ENCODE assay signal across 24 mouse cellular contexts in the genomic region with DNA sequence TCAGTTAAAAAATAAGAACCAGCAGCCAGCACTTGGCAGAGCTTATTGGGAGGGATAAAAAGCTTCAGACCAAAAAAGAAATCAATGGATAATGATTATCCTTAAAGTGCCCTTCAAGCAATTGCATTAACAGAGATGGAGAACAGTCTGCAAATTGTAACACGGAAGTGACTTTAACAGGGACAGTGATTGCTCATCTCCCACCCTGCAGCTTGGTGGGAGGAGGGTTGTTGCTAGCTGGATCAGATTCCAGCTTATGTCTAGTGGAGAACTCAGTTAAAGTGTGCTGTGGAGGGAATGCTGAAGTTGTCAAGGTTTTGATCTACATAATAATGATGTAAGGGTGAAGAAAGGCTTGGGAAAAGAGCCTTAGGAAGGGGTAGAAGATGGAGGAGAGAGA.
DNase-seq lines count a peak whose midpoint lies in the region; ATAC-seq and TF ChIP-seq lines count a peak whose summit lies in the region.
"Had no signal": no experiment of that assay in that cellular context is flagged by ENCODE, and none has a peak within 500 bp of the region (broad histone marks: within the 10 kb centered on the region; RNA-seq: fewer than 3 reads in every experiment).

No protein-coding gene starts in this region.

- peak overlapping the region; percentile 62 for H3K27ac ChIP-seq in forebrain, embryonic 10.5 days
- no peak overlapping the region for H3K27ac ChIP-seq in forebrain, embryonic 11.5 days (ENCODE audit: low read depth, low read length)
- H3K27ac ChIP-seq in forebrain, embryonic 13.5 days = 0 out of 2 replicates have a peak overlapping the region, but pooled peaks have one; percentile 15
- H3K27ac ChIP-seq in forebrain, embryonic 14.5 days (ENCODE audit: low read depth, low read length) = no peak overlapping the region
- H3K27ac ChIP-seq in kidney, postnatal 0 days = no peak overlapping the region
- no peak overlapping the region for H3K27ac ChIP-seq in midbrain, embryonic 11.5 days (ENCODE audit: low read depth, low read length)
- H3K27ac ChIP-seq in midbrain, embryonic 16.5 days (ENCODE audit: low read length) = no peak overlapping the region
- H3K27ac ChIP-seq: embryonic facial prominence, embryonic 10.5 days had no signal

- no peak for TF ChIP-seq CTCF in kidney, postnatal 0 days (IDR thresholded peaks at IDR 0.05; ENCODE audit: low read depth)

- WGBS in forebrain, embryonic 10.5 days = 58% methylated on average over 1 of the region's 1 CpGs
- WGBS in forebrain, embryonic 11.5 days = 50% methylated on average over 1 of the region's 1 CpGs
- WGBS in forebrain, embryonic 13.5 days = 30% methylated on average over 1 of the region's 1 CpGs
- 34% methylated on average over 1 of the region's 1 CpGs for WGBS in forebrain, embryonic 14.5 days
- WGBS in kidney, postnatal 0 days = 13% methylated on average over 1 of the region's 1 CpGs
- WGBS in midbrain, embryonic 11.5 days = 56% methylated on average over 1 of the region's 1 CpGs
- WGBS in midbrain, embryonic 16.5 days = 32% methylated on average over 1 of the region's 1 CpGs

- H3K9ac ChIP-seq in forebrain, embryonic 11.5 days (ENCODE audit: low read length) = no peak overlapping the region
- no peak overlapping the region for H3K9ac ChIP-seq in forebrain, embryonic 13.5 days
- no peak overlapping the region for H3K9ac ChIP-seq in forebrain, embryonic 14.5 days (ENCODE audit: low read length)
- H3K9ac ChIP-seq in kidney, postnatal 0 days (ENCODE audit: low read depth, low read length) = no peak overlapping the region
- no peak overlapping the region for H3K9ac ChIP-seq in midbrain, embryonic 11.5 days (ENCODE audit: low read length)
- H3K9ac ChIP-seq in midbrain, embryonic 16.5 days (ENCODE audit: low read depth, low read length) = no peak overlapping the region
- H3K9ac ChIP-seq: embryonic facial prominence, embryonic 12.5 days had no signal

- ATAC-seq in forebrain, embryonic 11.5 days (replicated peaks; ENCODE audit: low FRiP score) = no peak
- no peak for ATAC-seq in forebrain, embryonic 13.5 days
- no peak for ATAC-seq in forebrain, embryonic 14.5 days
- no peak for ATAC-seq in kidney, postnatal 0 days (replicated peaks; ENCODE audit: low FRiP score, low read depth)
- ATAC-seq in midbrain, embryonic 11.5 days (ENCODE audit: low FRiP score) = no peak
- no peak for ATAC-seq in midbrain, embryonic 16.5 days
- ATAC-seq: activated CD4-positive, CD25-positive, alpha-beta regulatory T cell, adult 4 months; CD4-positive, CD25-positive, alpha-beta regulatory T cell, adult 4 months; forebrain, embryonic 16.5 days; Patski had no signal

- DNase-seq in forebrain, embryonic 10.5 days (ENCODE audit: extremely low spot score, low spot score) = no peak
- no peak for DNase-seq in forebrain, embryonic 11.5 days (ENCODE audit: low spot score)
- no peak for DNase-seq in forebrain, embryonic 14.5 days (ENCODE audit: low spot score)
- peak; percentile 32 for DNase-seq in kidney, postnatal 0 days (ENCODE audit: low spot score)
- no peak for DNase-seq in kidney, adult 9 months
- DNase-seq in midbrain, embryonic 11.5 days (ENCODE audit: low spot score, missing footprints) = peak; percentile 80
- DNase-seq: adrenal gland, adult 8-10 months; adrenal gland, postnatal 14 days; adrenal gland, postnatal 36 days; B cell, adult 2 months; cerebellum, adult 11-12 months; cerebellum, adult 2 months; cerebellum, adult 9-10 months; cerebellum, postnatal 10 days; cerebellum, postnatal 25 days had no signal

- no peak overlapping the region for H3K4me2 ChIP-seq in forebrain, embryonic 11.5 days (ENCODE audit: low read depth, low read length, severe bottlenecking)
- H3K4me2 ChIP-seq in forebrain, embryonic 13.5 days = no peak overlapping the region
- H3K4me2 ChIP-seq in forebrain, embryonic 14.5 days (ENCODE audit: low read length) = no peak overlapping the region
- H3K4me2 ChIP-seq in kidney, postnatal 0 days (ENCODE audit: low read length) = no peak overlapping the region
- no peak overlapping the region for H3K4me2 ChIP-seq in midbrain, embryonic 11.5 days
- H3K4me2 ChIP-seq in midbrain, embryonic 16.5 days (ENCODE audit: low read length) = no peak overlapping the region
- H3K4me2 ChIP-seq: embryonic facial prominence, embryonic 12.5 days had no signal

- H3K4me1 ChIP-seq in forebrain, embryonic 10.5 days = peaks cover 56% of the 10 kb centered on the region
- H3K4me1 ChIP-seq in forebrain, embryonic 11.5 days (replicated peaks; ENCODE audit: control insufficient read depth, insufficient read depth, low read length) = peaks cover 19% of the 10 kb centered on the region
- H3K4me1 ChIP-seq in forebrain, embryonic 13.5 days = peaks cover 59% of the 10 kb centered on the region
- H3K4me1 ChIP-seq in forebrain, embryonic 14.5 days (ENCODE audit: control insufficient read depth, insufficient read depth, low read length) = peaks cover 25% of the 10 kb centered on the region
- no peaks in the 10 kb centered on the region for H3K4me1 ChIP-seq in kidney, postnatal 0 days (replicated peaks; ENCODE audit: insufficient read depth, low read length)
- peaks cover 26% of the 10 kb centered on the region; the same call in 1 of the 2 replicates for H3K4me1 ChIP-seq in midbrain, embryonic 11.5 days (ENCODE audit: control insufficient read depth, insufficient read depth, low read length)
- peaks cover 31% of the 10 kb centered on the region for H3K4me1 ChIP-seq in midbrain, embryonic 16.5 days (ENCODE audit: control insufficient read depth, insufficient read depth, low read length)

- H3K4me3 ChIP-seq in forebrain, embryonic 10.5 days = no peak overlapping the region
- no peak overlapping the region for H3K4me3 ChIP-seq in forebrain, embryonic 11.5 days (ENCODE audit: low read depth, low read length)
- H3K4me3 ChIP-seq in forebrain, embryonic 13.5 days = no peak overlapping the region
- H3K4me3 ChIP-seq in forebrain, embryonic 14.5 days (ENCODE audit: low read depth, low read length) = no peak overlapping the region
- H3K4me3 ChIP-seq in kidney, postnatal 0 days (replicated peaks; ENCODE audit: low read depth, low read length) = no peak overlapping the region
- no peak overlapping the region for H3K4me3 ChIP-seq in midbrain, embryonic 11.5 days (ENCODE audit: low read depth, low read length)
- H3K4me3 ChIP-seq in midbrain, embryonic 16.5 days (ENCODE audit: low read depth, low read length) = no peak overlapping the region
- H3K4me3 ChIP-seq: embryonic facial prominence, embryonic 10.5 days; embryonic facial prominence, embryonic 12.5 days had no signal

- peaks cover 14% of the 10 kb centered on the region for H3K27me3 ChIP-seq in forebrain, embryonic 10.5 days (ENCODE audit: poor library complexity, severe bottlenecking)
- H3K27me3 ChIP-seq in forebrain, embryonic 11.5 days (ENCODE audit: control insufficient read depth, insufficient read depth, low read length) = no peaks in the 10 kb centered on the region
- no peaks in the 10 kb centered on the region for H3K27me3 ChIP-seq in forebrain, embryonic 13.5 days
- no peaks in the 10 kb centered on the region for H3K27me3 ChIP-seq in forebrain, embryonic 14.5 days (replicated peaks; ENCODE audit: control insufficient read depth, insufficient read depth, low read length)
- no peaks in the 10 kb centered on the region for H3K27me3 ChIP-seq in kidney, postnatal 0 days (ENCODE audit: insufficient read depth, low read length)
- H3K27me3 ChIP-seq in midbrain, embryonic 11.5 days (ENCODE audit: control insufficient read depth, insufficient read depth, low read length) = no peaks in the 10 kb centered on the region
- no peaks in the 10 kb centered on the region; the same call in 1 of the 2 replicates for H3K27me3 ChIP-seq in midbrain, embryonic 16.5 days (ENCODE audit: control insufficient read depth, insufficient read depth, low read depth, low read length)
- H3K27me3 ChIP-seq: embryonic facial prominence, embryonic 12.5 days had no signal

- no peaks in the 10 kb centered on the region for H3K9me3 ChIP-seq in forebrain, embryonic 10.5 days
- no peaks in the 10 kb centered on the region for H3K9me3 ChIP-seq in forebrain, embryonic 11.5 days (ENCODE audit: control insufficient read depth, low read length)
- H3K9me3 ChIP-seq in forebrain, embryonic 13.5 days (replicated peaks) = no peaks in the 10 kb centered on the region
- H3K9me3 ChIP-seq in forebrain, embryonic 14.5 days (replicated peaks; ENCODE audit: control insufficient read depth, low read length) = no peaks in the 10 kb centered on the region
- H3K9me3 ChIP-seq in kidney, postnatal 0 days (replicated peaks; ENCODE audit: low read length) = no peaks in the 10 kb centered on the region
- H3K9me3 ChIP-seq in midbrain, embryonic 11.5 days (ENCODE audit: control insufficient read depth, low read length) = no peaks in the 10 kb centered on the region
- no peaks in the 10 kb centered on the region for H3K9me3 ChIP-seq in midbrain, embryonic 16.5 days (replicated peaks; ENCODE audit: control insufficient read depth, low read length, poor library complexity, severe bottlenecking)
- H3K9me3 ChIP-seq: embryonic facial prominence, embryonic 10.5 days; embryonic facial prominence, embryonic 12.5 days had no signal

- H3K36me3 ChIP-seq in forebrain, embryonic 10.5 days (replicated peaks) = no peaks in the 10 kb centered on the region
- no peaks in the 10 kb centered on the region for H3K36me3 ChIP-seq in forebrain, embryonic 11.5 days (ENCODE audit: control insufficient read depth, insufficient read depth, low read length)
- no peaks in the 10 kb centered on the region for H3K36me3 ChIP-seq in forebrain, embryonic 13.5 days (ENCODE audit: poor library complexity, severe bottlenecking)
- no peaks in the 10 kb centered on the region for H3K36me3 ChIP-seq in forebrain, embryonic 14.5 days (ENCODE audit: control insufficient read depth, insufficient read depth, low read length)
- H3K36me3 ChIP-seq in kidney, postnatal 0 days (ENCODE audit: insufficient read depth, low read length) = no peaks in the 10 kb centered on the region
- H3K36me3 ChIP-seq in midbrain, embryonic 11.5 days (ENCODE audit: control insufficient read depth, insufficient read depth, low read length) = no peaks in the 10 kb centered on the region
- no peaks in the 10 kb centered on the region for H3K36me3 ChIP-seq in midbrain, embryonic 16.5 days (ENCODE audit: control insufficient read depth, insufficient read depth, low read length)
- H3K36me3 ChIP-seq: embryonic facial prominence, embryonic 10.5 days; embryonic facial prominence, embryonic 12.5 days; G1E had no signal

Comparison
In these comparisons a context has a peak if more than half of its experiments do, and no peak if none do; other contexts are left out.
1. DNase-seq: peak in kidney, postnatal 0 days (single experiment) and midbrain, embryonic 11.5 days (single experiment); none in forebrain, embryonic 10.5 days (single experiment), forebrain, embryonic 11.5 days (single experiment), forebrain, embryonic 14.5 days (single experiment) and kidney, adult 9 months (single experiment).
2. H3K27ac ChIP-seq: peak in forebrain, embryonic 10.5 days (single experiment) and forebrain, embryonic 13.5 days (single experiment); none in forebrain, embryonic 11.5 days (single experiment), forebrain, embryonic 14.5 days (single experiment), kidney, postnatal 0 days (single experiment), midbrain, embryonic 11.5 days (single experiment) and midbrain, embryonic 16.5 days (single experiment).